Mouse (Mus musculus) heart, adult 2 months (tissue): ENCODE results near the gene Notch3. TPM values are rescaled to one million over a fixed set of nuclear protein-coding genes. Genes with fewer than 3 reads are reported as not detected.

Experiments
- DNase-seq, 2 experiments: peaks; one replicate each; pipeline ENCODE4 v3.0.0; 2021
- H3K27ac ChIP-seq: fragments of 200-600 bp; 2 replicates; pipeline ENCODE4 v1.8.1; 2022
- H3K27me3 ChIP-seq: fragments of 200-500 bp; 2 replicates; pipeline ENCODE4 v1.6.1; 2012; ENCODE audit warnings: mild to moderate bottlenecking, low read length, inconsistent platforms, mixed read lengths; ENCODE audit not compliant: control insufficient read depth, insufficient read depth
- H3K36me3 ChIP-seq: fragments of 200-500 bp; 2 replicates; pipeline ENCODE4 v1.6.1; 2012; ENCODE audit warnings: low read length, inconsistent platforms; ENCODE audit not compliant: control insufficient read depth, insufficient read depth
- H3K4me1 ChIP-seq: fragments of 200-500 bp; 2 replicates; pipeline ENCODE4 v1.6.1; 2011; ENCODE audit warnings: low read length; ENCODE audit not compliant: control insufficient read depth, insufficient read depth
- H3K4me3 ChIP-seq: fragments of 200-600 bp; 2 replicates; pipeline ENCODE4 v1.8.1; 2022
- H3K79me2 ChIP-seq: fragments of 200-500 bp; replicated peaks from 2 replicates; pipeline ENCODE4 v1.6.1; 2012; ENCODE audit warnings: mild to moderate bottlenecking, inconsistent platforms, low read length, moderate library complexity, mixed read lengths; ENCODE audit not compliant: control insufficient read depth, insufficient read depth
- H3K9ac ChIP-seq: fragments of 200-500 bp; 2 replicates; pipeline ENCODE4 v1.6.1; 2012; ENCODE audit warnings: low read depth, mild to moderate bottlenecking, control low read depth, inconsistent platforms, low read length, mixed read lengths
- CTCF ChIP-seq: fragments of 200-600 bp; IDR thresholded peaks from 2 replicates; pipeline ENCODE4 v1.8.1; 2022; ENCODE audit warnings: antibody characterized with exemption, mild to moderate bottlenecking, moderate library complexity
- EP300 ChIP-seq: fragments of 200-500 bp; IDR thresholded peaks from 2 replicates; pipeline ENCODE4 v1.6.1; 2011; ENCODE audit warnings: low read depth, low read length, control low read depth; ENCODE audit not compliant: insufficient read depth
- POLR2A ChIP-seq: fragments of 200-500 bp; IDR thresholded peaks from 2 replicates; pipeline ENCODE4 v1.6.1; 2011; ENCODE audit warnings: mild to moderate bottlenecking, low read depth, low read length, control low read depth; ENCODE audit not compliant: insufficient read depth
- WGBS: fragments of 180-500 bp; shearing (Covaris S2); methylation state at CpG from one replicate; pipeline ENCODE4 v1.1.7; 2018; 5-methylcytosine and 5-hydroxymethylcytosine counted together
- intact Hi-C: fragments of 180-260 bp; cut with DNase I; formaldehyde crosslinking; loops from one replicate; pipeline ENCODE4 v1.15.1; 2025
- polyA plus RNA-seq: library from polyadenylated mRNA; depleted of rRNA; stranded (reverse); fragments of >200 nt; gene quantifications from 2 replicates; pipeline ENCODE4 v1.2.3, GENCODE M21; 2012
- total RNA-seq, 2 experiments: library from RNA; stranded (reverse); gene quantifications; 2 replicates each; pipeline ENCODE4 v1.2.3; 2021

Gene Notch3
- total and polyA plus RNA-seq, 3 experiments: 22.5 to 30.6 (median 24.2) TPM

- H3K27me3 ChIP-seq: peaks cover 16% of the 10 kb centered on the region
- H3K79me2 ChIP-seq: no peaks in the 10 kb centered on the region
- H3K9ac ChIP-seq: no peak overlapping the region
- H3K27ac ChIP-seq: no peak overlapping the region; the same call in 1 of the 2 replicates
- no peak for DNase-seq
- no peaks in the 10 kb centered on the region for H3K36me3 ChIP-seq
- intact Hi-C loops: loop anchor here (2.0 kb wide), 1 partner anchor 44 kb away; no protein-coding TSS in a partner anchor
- TF ChIP-seq POLR2A (no peak), EP300 (no peak), CTCF (no peak)
- H3K4me3 ChIP-seq: no peak overlapping the region
- H3K4me1 ChIP-seq: no peaks in the 10 kb centered on the region; the same call in 1 of the 2 replicates
These were observed 1.9 kb downstream of the Notch3 start for GRCm38 (mm10) chr17:32164780-32165179.

- DNase-seq: peak in 1 of 2 experiments; percentile 37
- Histone ChIP-seq H3K9ac (no peak overlapping the region), H3K4me1 (no peaks in the 10 kb centered on the region; the same call in 1 of the 2 replicates), H3K27me3 (peaks cover 16% of the 10 kb centered on the region), H3K79me2 (no peaks in the 10 kb centered on the region), H3K4me3 (no peak overlapping the region), H3K36me3 (no peaks in the 10 kb centered on the region), H3K27ac (peak overlapping the region; percentile 54)
- 48% methylated on average over 6 of the region's 6 CpGs for WGBS
- intact Hi-C loops: loop anchor here (2.0 kb wide), 1 partner anchor 45 kb away; no protein-coding TSS in a partner anchor
- TF ChIP-seq POLR2A (0 out of 2 replicates have a peak, but pooled peaks have one; percentile 17), EP300 (no peak)
These were observed 2.6 kb downstream of the Notch3 start for GRCm38 (mm10) chr17:32163910-32164650.

GRCm38 (mm10) chr17:32162112-32162850 is 4.4 kb downstream of the Notch3 start:
- peak overlapping the region; percentile 68 for H3K27ac ChIP-seq
- peak overlapping the region; percentile 60 for H3K9ac ChIP-seq
- no peaks in the 10 kb centered on the region for H3K36me3 ChIP-seq
- no peaks in the 10 kb centered on the region; the same call in 1 of the 2 replicates for H3K4me1 ChIP-seq
- peaks cover 14% of the 10 kb centered on the region for H3K27me3 ChIP-seq
- peak overlapping the region; percentile 40 for H3K4me3 ChIP-seq
- intact Hi-C loops: no loop called here
- peak; percentile 67 to 81 for DNase-seq
- TF ChIP-seq EP300 (no peak), POLR2A (no peak), CTCF (peak; percentile 72)
- no peaks in the 10 kb centered on the region for H3K79me2 ChIP-seq
- 5% methylated on average over 58 of the region's 58 CpGs for WGBS

GRCm38 (mm10) chr17:32160882-32161281 is 5.8 kb downstream of the Notch3 start:
- no peak overlapping the region for H3K4me3 ChIP-seq
- no peaks in the 10 kb centered on the region for H3K79me2 ChIP-seq
- intact Hi-C loops: no loop called here

GRCm38 (mm10) chr17:32158841-32159240 is 7.8 kb downstream of the Notch3 start:
- Histone ChIP-seq H3K4me3 (no peak overlapping the region), H3K36me3 (no peaks in the 10 kb centered on the region), H3K9ac (no peak overlapping the region), H3K79me2 (no peaks in the 10 kb centered on the region), H3K27me3 (peaks cover 5% of the 10 kb centered on the region), H3K4me1 (no peaks in the 10 kb centered on the region), H3K27ac (no peak overlapping the region)
- DNase-seq: no peak
- 81% methylated on average over 13 of the region's 13 CpGs for WGBS
- intact Hi-C loops: no loop called here
- no peak for TF ChIP-seq EP300
- TF ChIP-seq POLR2A: no peak
- TF ChIP-seq CTCF: no peak

More at GRCm38 (mm10) chr17:32160882-32161281, 5.8 kb downstream of the Notch3 start:
- DNase-seq: no peak
- WGBS: 51% methylated on average over 4 of the region's 4 CpGs
- H3K27me3 ChIP-seq: peaks cover 10% of the 10 kb centered on the region
- H3K36me3 ChIP-seq: no peaks in the 10 kb centered on the region
- no peak overlapping the region for H3K9ac ChIP-seq
- TF ChIP-seq POLR2A (no peak), EP300 (no peak), CTCF (no peak)
- peak overlapping the region; percentile 68 for H3K27ac ChIP-seq
- H3K4me1 ChIP-seq: no peaks in the 10 kb centered on the region; the same call in 1 of the 2 replicates
